Mouse (Mus musculus) gastrocnemius, adult 8-10 months (tissue): ENCODE measurements around the gene Slc10a7. TPM values are rescaled to one million over a fixed set of nuclear protein-coding genes. Genes with fewer than 3 reads are reported as not detected.
"Not testable (repeated sequence)": the region's sequence is repeated elsewhere in the genome, so short reads cannot be mapped to it uniquely, and the experiment has no call there.

Experiments
- DNase-seq, 2 experiments: peaks; one replicate each; pipeline ENCODE4 v3.0.0; 2022; ENCODE audit warnings: low spot score in 2 of 2
- total RNA-seq, 4 experiments: library from RNA; stranded (reverse); gene quantifications; 2 replicates each; pipeline ENCODE4 v1.2.4; 2022

Gene Slc10a7
- total RNA-seq, 4 experiments from 2014 or later, result 3.7 to 5.6 (median 4.4) TPM

DNA sequence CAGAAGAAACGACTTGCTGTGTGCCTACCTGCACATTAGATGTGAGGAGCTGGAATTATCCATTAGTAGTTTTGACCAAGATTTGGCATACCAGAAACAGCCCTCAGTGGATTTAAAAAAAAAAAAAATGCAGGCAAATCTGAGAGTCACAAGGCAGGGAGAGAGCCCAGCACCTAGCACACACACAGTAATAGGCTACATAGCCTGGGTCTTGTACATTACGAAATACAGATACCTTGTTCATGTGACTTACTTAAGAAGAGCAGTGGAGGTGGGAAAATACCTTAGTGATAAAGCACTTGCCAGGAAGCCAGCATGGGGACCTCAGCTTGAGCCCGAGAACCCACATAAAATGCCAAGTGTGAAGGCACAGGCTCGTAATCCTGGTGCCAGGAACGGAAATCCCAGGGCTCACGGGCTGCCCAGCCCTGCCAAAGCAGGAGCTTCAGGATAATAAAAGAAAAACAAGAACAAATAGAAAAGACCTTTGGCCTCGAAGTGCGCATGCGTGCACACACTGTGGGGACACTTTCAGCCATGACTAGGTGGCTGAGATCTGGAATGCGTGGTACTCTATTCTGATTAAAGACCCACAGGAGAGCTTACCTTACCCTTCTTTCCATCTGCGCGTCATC, 155.3 kb downstream of the Slc10a7 start:
- DNase-seq, result no peak

DNA sequence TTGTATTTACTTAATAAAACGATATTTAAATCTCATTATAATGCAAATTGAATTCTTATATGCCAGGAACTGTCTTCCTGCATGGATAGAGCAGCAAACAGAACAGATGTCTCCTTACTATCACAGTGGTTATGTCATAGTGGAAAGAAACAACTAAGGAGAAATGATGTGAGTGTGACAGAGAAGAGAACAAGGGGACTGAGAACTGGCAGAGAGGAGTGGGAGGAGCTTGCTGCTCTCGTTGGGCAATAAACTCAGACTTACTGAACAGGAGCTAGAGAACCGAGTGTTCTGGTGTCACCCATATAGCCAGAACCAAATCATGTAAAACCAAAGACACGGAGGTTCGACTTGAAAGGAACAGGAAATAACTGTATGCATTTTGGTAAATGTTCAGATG, 158.3 kb downstream of the Slc10a7 start:
- DNase-seq, result no peak

DNA sequence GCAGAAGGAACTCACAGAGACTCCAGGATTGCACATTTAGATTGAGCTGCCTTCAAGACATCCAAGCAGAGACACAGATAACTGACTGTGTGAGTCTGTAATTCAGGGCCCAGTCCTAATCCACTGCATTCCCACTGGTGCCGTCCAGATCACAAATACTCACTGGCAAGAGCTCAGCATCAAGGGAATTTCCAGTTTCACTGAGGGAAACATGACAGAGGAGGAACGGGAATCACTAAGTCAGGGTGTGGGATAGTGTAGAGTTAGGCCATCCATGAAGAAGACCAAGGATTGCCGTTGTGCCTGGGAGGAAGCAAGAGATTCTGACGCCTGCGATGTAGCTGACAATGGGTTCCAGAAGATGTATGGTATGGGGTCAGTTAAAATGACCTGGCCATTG, 159.1 kb downstream of the Slc10a7 start:
- no peak for DNase-seq

DNA sequence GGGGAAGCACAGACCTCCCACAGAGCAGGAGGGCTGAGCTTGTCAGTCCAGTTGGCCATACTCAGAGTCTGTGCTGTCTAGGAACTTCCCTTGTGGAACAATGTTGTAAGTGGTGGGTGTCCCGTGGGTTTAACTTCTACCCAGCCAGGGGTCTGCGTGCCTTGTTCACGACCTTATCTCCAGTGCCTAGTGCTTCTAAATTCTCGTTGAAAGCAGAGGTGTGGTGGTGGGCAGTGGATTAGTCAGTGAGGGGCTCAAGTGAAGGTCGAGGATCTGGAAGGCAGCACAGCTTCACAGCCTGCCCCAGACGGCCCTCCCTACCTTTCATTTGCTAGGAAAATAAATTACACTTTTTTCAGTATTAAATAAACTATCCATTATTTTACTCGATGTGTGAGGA, 161.1 kb downstream of the Slc10a7 start:
- no peak for DNase-seq

DNA sequence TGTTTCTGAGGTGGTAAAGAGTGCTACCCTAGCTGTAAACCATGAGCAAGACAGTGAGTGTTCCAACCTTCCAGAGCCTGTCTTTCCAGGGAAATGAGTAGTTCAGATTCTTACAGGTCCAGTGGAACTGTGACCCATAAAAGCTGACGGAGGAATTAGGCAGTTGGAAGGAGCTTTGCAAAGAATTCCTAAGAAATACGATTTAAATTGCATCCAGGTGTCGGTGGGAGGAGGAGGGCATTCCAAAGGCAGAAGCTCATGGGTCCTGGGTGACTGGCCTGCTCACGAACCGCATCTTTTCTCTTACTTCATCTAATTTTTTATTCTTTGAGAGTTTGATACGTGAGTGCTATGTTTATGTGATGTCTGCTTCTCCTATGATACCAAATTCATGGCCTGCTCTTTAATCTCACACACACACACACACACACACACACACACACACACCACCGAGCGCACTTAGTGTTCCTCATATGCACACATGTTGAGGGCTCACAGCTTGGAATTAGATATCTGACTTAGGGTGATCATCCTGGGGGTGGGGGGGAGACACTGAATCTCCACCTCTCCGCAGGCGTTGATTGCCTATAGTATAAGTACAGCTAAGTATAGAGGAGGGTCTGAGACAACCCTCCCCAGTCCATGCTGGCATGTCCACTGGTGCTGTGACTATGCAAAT, 169.5 kb downstream of the Slc10a7 start:
- DNase-seq, result no peak

DNA sequence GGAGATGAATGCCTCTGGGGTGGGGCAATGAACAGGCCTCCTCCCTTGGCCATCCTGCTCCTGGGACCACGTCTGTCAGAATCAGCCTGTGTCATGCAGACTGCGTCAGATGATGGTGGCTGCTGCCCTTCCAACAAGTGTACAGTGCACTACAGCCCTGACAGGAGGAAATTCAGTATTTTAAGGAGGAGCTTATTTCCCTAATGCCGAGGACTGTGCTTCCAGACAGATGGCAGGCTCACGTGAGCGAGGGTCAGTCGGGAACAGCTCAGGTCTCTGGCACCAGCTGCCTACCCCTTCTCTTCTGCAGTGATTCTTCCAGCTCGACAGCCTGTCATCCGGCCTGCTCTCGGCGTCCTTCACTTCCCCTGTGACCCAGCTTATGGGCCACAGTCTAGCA, 181.6 kb downstream of the Slc10a7 start:
- DNase-seq, result no peak

DNA sequence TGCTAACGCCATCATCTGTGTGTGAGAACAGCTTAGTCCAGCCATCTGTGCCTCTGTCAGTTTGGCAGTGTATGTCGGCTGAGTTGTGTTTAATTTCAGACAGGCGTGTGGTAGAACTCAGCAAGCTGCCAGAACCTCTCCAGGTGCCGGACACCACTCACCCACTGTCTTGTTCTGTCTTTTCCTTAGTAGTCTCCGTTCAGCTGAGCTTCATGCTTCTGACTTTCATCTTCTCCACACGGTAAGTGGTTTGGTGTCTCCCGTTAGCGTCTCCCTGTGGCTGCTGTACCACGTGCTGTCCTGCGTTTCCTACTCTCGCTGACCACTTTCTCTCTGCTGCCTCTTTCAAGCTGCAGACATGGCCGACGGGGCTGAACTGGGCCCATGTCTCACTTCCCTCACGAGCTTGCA, 189.2 kb downstream of the Slc10a7 start:
- no peak for DNase-seq

DNA sequence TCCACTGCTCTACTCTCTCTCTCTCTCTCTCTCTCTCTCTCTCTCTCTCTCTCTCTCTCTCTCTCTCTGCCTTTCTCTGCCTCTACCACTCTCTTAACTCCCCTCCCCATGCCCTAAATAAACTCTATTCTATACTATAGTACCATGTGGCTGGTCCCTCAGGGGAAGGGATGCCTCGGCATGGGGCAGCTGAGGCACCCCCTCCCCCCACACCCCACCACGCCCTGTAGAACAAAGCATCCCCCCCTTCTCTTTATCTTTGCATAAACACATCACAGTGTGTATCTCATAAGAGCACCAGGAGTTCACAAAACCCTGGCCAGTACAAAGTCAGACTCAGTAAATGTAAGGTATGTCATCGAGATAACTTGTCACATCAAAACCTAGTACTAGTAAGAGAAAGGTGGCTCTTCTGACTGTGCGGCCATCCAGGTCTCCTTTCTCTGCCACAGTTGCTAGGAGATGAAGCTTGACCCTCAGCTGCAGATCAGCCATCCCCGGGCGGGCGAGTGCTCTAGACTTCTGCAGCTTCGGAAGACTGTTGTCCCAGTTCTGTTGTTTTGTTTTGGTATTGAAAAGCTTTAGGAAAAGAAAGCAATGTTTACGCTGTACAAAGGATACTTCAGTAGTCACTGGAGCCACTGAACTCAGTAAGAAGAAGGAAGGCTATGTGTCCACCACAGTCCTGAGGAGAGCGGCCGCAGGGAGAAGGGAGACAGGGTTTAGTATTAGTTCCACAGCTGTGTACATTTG, 194.1 kb downstream of the Slc10a7 start:
- no peak for DNase-seq

DNA sequence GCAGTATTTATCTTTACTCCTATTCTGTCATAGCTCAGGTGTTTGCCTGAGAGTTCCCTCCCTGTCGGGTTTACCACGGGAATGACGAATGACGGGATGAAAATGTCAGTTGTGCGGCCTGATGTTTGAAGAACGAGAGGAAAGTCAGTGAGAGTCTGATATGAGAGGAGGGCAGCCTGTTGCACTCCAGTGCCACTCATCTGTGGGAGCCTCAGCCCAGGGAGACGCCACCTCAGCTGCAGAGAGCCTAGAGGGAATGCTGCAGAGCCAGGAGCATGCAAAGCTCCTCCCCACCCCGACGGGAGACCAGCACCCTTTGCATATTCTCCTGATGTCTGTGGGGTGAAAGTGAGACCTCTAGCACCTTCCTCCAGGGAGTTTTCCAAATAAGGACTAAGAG, 196.8 kb downstream of the Slc10a7 start:
- no peak for DNase-seq

DNA sequence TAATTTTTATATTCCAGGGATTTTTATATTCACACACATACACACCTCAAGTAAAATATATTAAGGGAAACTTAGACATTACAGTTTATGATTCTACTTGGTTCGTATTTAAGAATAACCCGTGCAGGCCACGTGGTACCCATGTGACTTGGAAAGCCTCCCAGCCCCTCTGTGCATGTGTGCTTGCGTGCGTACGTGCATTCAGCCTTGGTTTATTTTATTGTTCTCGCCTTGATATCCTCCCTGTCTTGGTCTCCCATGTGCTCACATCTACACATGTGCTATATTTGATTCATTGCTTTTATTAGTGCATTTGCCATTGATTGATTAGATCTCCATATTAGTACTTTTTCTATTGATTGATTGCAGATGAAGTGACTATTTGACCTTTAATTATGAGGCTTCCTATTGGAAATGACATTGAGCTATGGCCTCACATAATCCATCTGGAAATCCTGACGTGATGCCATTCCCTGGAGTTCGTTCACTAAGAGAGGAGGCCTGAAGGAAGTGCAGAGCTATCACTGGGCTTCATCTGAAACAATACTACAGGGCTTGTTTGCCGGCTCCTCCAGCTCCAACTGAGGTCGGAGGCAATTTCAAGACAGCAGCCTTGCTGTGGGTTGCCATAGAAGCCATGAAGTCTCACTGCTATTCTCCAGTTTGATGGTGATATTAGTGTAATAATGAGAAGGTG, 200.9 kb downstream of the Slc10a7 start:
- no peak for DNase-seq

DNA sequence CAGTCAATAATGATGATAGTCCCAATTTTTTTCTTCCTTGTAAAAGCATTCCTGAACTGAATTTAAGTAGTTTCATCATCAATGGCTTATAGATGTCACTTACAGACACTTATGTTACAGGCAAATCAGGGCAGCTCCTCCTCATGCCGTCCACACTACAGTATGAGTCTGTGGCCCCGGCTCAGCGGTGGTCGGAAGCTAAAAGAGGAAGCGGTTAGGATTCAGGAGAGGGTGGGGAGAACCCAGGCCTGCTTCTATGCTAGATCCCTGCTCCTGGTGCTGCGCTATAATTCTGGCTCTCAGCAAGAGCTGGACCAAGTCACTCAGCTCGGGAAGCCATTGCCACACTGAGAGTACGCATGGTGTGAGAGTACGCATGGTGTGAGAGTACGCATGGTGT, 201.8 kb downstream of the Slc10a7 start:
- DNase-seq, result no peak

DNA sequence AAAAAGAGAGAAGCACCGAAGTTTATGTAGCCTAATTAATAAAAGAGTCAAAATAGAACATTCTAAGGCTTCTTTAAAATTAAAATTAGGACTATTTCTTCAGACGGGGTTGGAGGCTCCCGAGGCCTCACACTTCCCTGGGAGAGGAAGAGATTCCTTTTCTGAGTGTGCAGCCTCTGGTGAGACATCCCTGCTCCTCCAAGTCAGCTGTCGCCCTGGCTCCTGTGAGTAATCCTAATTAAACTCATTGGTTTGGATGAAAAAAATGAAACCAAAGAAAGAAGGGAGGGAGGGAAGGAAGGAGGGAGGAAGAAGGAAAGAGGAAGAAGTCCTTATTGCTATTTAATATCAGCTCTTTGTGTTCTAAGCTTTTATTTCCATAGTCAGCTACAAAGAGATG, 205.7 kb downstream of the Slc10a7 start:
- DNase-seq, result no peak

DNA sequence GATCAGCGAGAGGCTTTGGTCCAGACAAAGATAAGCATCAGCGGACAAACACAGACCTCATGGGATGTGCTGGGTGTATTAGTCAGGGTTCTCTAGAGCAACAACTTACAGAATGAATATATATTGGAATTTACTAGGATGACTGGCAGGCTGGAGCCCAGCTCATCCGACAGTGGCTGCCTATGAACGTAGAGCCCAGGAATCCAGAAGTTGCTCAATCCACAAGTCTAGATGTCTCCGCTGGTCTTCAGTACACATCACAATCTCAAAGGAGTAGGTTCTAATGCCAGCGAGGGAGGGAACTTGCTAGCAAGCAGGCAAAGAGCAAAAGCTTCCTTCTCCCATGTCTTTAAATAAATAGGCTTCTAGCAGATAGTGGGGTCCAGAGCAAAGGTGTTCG, 207.4 kb downstream of the Slc10a7 start:
- no peak for DNase-seq

DNA sequence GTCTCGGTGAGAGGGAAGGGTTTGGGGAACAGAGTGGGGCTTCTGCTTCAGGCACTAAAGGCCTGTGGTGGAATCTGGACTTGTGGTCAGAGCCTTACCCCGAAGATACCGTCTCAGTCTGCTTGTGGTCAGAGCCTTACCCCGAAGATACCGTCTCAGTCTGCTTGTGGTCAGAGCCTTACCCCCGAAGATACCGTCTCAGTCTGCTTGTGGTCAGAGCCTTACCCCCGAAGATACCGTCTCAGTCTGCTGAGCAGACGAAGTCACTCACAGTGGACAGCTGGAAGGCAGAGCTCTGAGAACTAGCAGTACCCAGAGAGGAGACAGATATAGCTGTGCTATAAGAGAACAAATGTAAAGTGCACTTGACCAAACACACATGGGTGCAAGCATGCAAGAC, 208.0 kb downstream of the Slc10a7 start:
- DNase-seq, result not testable (repeated sequence)

DNA sequence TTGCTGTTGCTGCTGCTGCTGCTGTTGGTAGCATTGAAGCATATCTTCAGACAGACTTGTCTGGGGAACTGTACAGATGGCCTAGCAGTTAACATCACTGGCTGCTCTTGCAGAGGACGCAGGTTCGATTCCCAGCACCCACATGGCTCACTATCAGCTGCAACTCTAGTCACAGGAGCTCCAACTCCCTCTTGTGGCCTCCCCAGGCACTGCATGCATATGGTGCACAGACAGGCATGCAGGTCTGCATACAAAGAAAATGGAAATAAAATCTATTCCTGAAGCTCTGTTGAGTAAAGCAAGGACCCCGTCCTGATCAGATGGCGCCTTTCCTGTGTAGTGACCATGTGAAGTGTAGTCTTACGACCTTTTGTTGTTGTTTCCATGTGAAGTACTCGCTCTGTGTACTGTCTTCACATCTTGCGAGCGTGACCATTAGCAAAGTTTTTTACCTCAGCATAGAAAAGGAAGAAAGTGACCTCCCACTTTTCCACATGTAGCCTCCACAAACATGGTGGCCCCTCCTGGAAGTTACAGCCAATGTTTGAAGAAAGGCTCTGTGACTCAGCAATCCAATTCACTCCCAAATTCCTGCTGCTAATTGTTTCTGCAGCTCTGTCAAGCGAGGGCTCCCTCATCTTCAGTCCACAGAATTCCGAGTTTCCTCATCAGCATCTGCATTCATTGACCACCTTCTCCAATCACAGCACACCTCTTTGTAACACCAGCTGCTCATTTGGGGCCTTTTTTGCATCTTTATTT, 210.3 kb downstream of the Slc10a7 start:
- DNase-seq, result no peak

DNA sequence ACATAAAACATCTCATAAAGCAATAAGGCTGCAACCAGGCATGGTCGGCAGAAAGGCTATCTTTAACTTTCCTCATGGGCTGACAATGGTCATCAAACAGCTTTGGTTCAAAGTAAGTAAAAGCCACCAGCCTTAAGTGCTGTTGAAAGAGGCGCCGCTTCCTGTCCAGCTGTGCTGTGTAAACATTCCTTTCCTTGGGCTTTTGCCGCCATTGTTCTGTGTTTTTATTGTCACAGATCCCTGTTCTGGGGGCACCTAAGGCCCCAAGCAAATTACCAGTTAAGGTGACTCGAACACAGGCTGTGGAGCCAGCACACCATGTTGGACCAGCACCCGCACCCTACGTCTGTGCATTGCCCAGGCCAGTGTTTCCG, 210.9 kb downstream of the Slc10a7 start:
- DNase-seq, result no peak

DNA sequence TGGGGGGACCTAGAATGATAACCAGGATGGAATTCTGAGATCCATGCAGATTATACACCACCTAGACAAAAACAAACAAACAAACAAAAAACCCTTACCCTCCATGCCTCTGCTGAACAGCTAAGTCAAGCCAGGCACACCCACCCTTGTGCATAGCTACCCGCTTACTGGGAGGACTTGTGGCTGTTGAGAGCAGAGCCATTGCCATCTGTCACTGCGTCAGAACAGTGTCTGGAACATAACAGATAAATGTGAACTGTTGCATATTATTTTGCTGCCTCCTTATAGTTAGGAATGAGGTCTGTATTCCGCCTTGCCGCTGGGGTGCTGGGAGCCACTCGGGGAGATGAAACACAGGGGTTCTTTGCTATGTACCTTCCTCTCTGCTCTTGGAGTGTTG, 212.4 kb downstream of the Slc10a7 start:
- DNase-seq, result no peak

DNA sequence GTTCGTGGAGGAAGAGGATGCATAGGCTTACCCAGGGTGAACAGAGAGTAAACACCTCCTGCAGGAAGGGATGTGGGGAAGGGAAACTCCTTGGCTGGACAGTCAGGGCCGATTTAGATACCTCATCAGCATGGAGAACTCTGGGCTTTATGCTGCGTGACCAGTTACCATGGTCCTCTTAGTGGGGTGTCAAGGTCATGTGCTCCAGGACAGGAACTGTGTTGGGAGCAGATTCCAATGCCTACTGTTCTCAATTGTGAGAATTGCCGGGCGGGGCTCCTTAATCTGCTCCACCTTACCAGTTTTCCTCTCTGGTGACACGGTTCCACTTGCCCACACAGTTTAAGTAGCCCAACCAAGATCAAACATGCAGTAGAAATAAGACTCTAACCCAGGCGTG, 213.1 kb downstream of the Slc10a7 start:
- DNase-seq, result no peak

DNA sequence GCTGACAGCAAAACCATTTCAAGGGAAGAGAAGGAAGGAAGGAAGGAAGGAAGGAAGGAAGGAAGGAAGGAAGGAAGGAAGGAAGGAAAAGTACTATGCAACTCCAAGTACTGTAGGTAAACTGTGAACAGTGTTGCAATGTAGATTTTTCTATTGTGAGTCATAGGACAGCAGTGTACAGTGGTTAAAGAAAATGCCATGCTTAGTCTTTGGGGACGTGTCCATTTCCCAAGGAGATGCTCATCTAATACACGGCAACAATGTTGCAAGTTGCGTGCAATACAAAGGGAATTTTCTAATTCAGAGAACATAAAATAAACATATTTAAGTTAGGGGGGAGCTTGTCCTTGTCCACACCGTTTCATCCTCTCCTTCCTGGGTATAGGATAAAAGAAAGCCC, 215.7 kb downstream of the Slc10a7 start:
- DNase-seq, result no peak

DNA sequence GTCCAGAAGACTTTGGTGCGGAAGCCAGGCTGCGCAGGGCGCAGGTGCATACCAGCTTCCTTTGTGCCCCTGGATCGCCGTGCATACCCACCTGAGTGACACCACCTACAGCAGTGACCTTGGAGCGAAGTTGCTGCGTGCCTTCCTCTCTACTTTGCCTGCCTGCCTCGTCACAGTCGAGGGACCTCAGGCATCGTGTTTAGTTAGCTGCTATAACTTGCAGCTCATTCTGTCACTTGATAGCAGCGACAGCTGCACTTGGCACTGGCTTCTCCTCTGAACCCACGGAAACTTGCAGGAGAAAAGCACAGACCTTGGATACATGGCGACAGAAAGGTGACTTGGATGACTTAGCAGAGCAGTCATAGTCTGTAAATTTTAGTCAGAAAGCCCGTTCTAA, 219.1 kb downstream of the Slc10a7 start:
- DNase-seq, result no peak

DNA sequence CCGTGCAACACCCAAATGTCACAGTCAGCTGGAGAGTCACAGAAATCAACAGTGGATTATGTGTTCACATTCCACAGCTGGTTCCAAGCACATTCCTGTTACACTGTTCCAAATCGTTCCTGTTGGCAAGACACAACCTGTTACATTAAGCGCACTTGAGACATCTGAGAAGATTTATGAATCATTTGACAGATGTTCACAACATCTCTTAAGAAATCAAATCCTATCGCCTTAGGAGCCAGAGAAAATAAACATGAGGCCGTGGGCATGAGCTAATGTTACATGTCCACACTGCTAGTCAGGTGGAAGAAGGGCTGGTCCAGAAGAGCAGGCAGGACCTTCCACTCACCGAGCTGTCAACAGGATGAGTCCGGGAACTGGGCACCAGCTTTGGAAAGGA, 223.3 kb downstream of the Slc10a7 start:
- no peak for DNase-seq
